Mouse (Mus musculus): ENCODE measurements around the gene Man2b1. TPM values are rescaled to one million over a fixed set of nuclear protein-coding genes. Genes with fewer than 3 reads are reported as not detected.
"Not testable (repeated sequence)": the region's sequence is repeated elsewhere in the genome, so short reads cannot be mapped to it uniquely, and the experiment has no call there.

Man2b1 gene
- total RNA-seq, 2 experiments from 2014 or later = 60.2 to 95.2 TPM

GRCm38 (mm10) chr8:85073041-85073612, 9.9 kb upstream of the Man2b1 start:
- no peak for ATAC-seq (replicated peaks; ENCODE audit: poor library complexity)

DNA sequence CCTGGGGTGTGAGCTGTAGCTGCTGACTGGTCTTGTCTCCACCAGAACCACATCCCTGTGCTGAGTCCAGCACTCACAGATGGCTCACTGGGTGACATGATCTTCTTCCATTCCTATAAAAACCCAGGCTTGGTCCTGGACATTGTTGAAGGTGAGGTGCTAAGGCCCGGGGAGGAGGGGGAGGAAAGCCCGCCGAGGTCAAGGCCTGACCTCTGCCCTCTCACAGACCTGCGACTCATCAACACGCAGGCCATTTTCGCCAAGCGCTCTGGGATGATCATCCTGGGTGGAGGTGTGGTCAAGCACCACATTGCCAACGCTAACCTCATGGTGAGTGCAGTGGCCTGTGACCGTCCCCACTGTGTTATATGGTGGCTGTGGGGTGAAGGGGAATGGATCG, 8.9 kb upstream of the Man2b1 start:
- no peak for ATAC-seq (replicated peaks; ENCODE audit: poor library complexity)

GRCm38 (mm10) chr8:85074617-85075016, 8.5 kb upstream of the Man2b1 start:
- ATAC-seq (replicated peaks; ENCODE audit: poor library complexity) = no peak

GRCm38 (mm10) chr8:85076001-85076400, 7.1 kb upstream of the Man2b1 start:
- ATAC-seq (replicated peaks; ENCODE audit: poor library complexity) = no peak

GRCm38 (mm10) chr8:85076993-85077392, 6.1 kb upstream of the Man2b1 start:
- ATAC-seq (replicated peaks; ENCODE audit: poor library complexity) = peak; percentile 64

DNA sequence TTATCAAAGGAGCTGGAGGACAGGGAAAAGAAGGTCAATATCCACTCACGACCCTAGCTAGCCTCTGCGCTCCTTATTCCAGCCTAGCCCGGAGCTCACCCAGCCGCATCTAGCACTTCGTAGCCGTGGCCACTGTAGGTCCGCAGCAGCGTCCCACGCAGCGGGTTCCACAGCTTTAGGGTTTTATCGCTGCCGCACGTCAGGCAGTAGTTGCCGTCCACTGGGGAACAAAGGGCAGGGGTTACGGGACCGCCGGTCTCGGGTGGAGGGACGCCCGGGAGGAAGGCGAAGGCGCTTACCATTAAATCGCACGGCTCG, 2.9 kb upstream of the Man2b1 start:
- ATAC-seq (replicated peaks; ENCODE audit: poor library complexity) = no peak

- ATAC-seq (replicated peaks; ENCODE audit: poor library complexity) = peak; percentile 17; the same call in 1 of the 2 replicates
Observed at GRCm38 (mm10) chr8:85080532-85081215, 2.4 kb upstream of the Man2b1 start, which contains the start of gene Wdr83os. TSS of gene Wdr83os (plus strand) at chr8:85080740.

- ATAC-seq (replicated peaks; ENCODE audit: poor library complexity) = peak; percentile 64
Observed at GRCm38 (mm10) chr8:85081216-85081555, 1.9 kb upstream of the Man2b1 start, which contains the start of gene Wdr83. TSS of gene Wdr83 (minus strand) at chr8:85081306.

GRCm38 (mm10) chr8:85082169-85082568, 901 bp upstream of the Man2b1 start:
- ATAC-seq (replicated peaks; ENCODE audit: poor library complexity) = not testable (repeated sequence)

- ATAC-seq (replicated peaks; ENCODE audit: poor library complexity) = peak; percentile 16; the same call in 1 of the 2 replicates
Observed at GRCm38 (mm10) chr8:85084633-85085032, 1.6 kb downstream of the Man2b1 start.

- ATAC-seq (replicated peaks; ENCODE audit: poor library complexity) = no peak
Observed at GRCm38 (mm10) chr8:85086238-85086637, 3.2 kb downstream of the Man2b1 start.

DNA sequence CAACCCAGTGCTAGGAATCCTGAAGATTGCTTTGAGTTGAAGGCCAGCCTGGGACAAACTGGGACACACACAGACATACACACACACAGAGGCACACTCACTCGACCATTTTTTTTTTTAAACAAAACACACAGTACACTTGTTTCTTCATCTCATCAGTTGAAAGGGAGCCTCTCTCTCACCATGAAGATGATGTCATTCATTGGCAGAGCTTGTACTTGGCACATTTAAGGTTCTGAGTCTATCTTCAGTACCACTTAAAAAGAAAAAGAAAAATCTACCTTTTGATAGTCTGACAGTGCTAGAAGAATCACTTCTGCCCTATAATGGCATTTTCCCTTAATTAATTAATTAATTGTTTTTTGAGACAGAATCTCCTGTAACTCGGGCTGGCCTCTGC, 5.7 kb downstream of the Man2b1 start:
- ATAC-seq (replicated peaks; ENCODE audit: poor library complexity) = no peak

DNA sequence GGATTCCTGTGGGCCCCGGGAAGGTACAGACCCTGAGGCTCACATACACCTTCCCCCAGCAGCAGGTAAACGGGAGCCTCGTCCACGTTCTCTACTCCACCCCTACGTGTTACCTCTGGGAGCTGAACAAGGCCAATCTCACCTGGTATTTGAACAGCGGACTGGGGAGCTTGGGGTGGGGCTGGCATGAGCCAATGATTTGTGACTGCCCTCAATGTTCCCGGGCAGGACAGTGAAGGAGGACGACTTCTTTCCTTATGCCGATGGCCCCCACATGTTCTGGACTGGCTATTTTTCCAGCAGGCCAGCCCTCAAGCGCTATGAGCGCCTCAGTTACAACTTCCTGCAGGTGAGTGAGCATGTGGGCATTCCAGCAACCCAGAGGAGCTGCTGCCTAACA, 7.8 kb downstream of the Man2b1 start:
- no peak for ATAC-seq (replicated peaks; ENCODE audit: poor library complexity)

DNA sequence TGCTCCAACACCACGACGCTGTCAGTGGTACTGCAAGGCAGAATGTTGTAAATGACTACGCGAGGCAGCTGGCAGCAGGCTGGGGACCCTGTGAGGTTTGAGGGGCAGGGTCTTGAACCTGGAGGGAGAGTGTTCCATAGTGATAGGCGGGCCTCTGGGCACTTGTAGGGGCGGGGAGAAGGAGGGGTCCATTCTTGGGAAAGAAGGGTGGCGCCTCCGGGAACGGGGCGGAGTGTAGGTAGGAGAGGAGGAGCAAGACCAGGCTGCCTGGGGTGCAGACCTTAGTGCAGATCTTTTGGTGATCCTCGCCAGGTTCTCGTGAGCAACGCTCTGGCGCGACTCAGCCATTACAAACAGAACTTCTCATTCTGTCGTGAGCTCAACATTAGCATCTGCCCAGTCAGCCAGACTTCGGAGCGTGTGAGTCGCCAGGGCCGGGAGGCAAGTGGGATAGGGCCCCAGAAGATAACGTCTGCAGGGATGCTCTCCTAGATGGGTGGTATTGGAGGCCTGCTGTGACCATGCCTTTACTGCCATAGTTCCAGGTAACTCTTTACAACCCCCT, 8.5 kb downstream of the Man2b1 start:
- ATAC-seq (replicated peaks; ENCODE audit: poor library complexity) = no peak

- ATAC-seq (replicated peaks; ENCODE audit: poor library complexity) = no peak
Observed at GRCm38 (mm10) chr8:85095051-85095450, 12.0 kb downstream of the Man2b1 start.

DNA sequence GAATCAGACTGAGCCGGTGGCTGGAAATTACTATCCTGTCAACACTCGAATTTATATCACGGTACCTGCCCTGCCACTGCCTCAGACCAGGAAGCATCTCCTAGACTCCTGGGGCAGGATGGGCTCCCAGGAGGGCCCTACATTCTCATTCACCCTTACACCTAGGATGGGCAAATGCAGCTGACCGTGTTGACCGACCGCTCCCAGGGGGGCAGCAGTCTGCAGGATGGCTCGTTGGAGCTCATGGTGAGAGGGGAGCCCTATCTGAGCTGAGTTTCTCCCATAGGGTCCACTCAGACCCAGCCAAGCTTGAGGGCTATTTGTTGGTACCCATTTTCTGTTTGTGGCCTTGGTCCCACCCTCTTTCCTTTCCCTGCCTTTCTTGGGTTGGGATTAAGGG, 12.5 kb downstream of the Man2b1 start:
- ATAC-seq (replicated peaks; ENCODE audit: poor library complexity) = no peak

DNA sequence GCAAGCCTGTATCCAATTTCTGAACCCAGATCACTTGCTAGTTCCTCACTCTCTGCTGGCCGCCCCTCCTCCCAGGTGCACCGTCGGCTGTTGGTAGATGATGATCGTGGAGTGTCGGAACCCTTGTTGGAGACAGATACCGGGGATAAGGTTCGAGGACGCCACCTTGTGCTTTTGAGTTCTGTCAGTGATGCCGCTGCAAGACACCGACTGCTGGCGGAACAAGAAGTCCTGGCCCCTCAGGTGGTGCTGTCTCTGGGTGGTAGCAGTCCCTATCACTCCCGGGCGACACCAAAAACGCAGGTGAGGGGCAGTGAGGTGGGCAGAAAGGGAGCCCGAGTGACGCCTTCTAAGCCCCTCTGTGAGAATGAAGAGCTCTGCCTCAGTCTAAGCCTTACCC, 13.1 kb downstream of the Man2b1 start:
- ATAC-seq (replicated peaks; ENCODE audit: poor library complexity) = no peak

DNA sequence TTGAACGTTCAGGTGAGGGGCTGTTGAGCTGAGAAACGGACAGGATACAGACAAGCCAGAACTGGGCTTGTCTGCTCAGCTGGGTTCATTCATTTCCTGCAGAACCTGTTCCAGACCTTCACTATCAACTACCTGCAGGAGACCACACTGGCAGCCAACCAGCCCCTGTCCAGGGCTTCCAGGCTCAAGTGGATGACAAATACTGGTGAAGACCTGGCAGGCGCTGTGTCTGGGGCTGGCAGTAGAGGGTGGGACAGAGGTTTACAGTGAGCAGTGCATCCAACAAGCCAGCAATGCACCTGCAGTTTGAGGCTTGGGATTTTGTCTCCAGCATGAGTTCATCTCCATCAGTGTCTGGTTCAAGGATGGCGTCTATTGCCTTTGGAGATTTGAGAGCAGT, 13.8 kb downstream of the Man2b1 start:
- no peak for ATAC-seq (replicated peaks; ENCODE audit: poor library complexity)

- no peak for ATAC-seq (replicated peaks; ENCODE audit: poor library complexity)
Observed at GRCm38 (mm10) chr8:85100076-85100665, 17.1 kb downstream of the Man2b1 start.

GRCm38 (mm10) chr8:85113241-85113640, 30.2 kb downstream of the Man2b1 start:
- no peak for ATAC-seq (replicated peaks; ENCODE audit: poor library complexity)

GRCm38 (mm10) chr8:85115501-85115900, 32.4 kb downstream of the Man2b1 start:
- no peak for ATAC-seq (replicated peaks; ENCODE audit: poor library complexity)

DNA sequence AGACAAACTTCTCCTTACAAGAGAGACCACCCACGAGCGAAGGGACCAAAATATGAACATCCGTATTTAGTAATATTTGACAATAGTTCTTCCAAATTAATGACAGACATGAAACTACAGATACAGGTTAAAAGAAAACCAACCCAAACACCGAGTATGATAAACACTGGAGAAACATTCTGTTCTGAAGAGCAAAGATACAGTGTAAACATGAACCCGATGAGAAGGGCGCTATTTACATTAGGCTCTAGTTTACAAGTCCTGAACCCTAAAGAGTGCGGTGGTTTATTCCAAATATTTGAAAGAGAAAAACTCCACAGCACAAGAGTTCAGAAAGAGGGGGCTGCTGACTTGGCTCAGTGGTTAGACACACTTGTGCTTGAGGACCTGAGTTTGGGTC, 33.9 kb downstream of the Man2b1 start:
- ATAC-seq (replicated peaks; ENCODE audit: poor library complexity) = no peak
